Mouse (Mus musculus) neural tube, embryonic 14.5 days (tissue): ENCODE results near the gene Pafah2. TPM values are rescaled to one million over a fixed set of nuclear protein-coding genes. Genes with fewer than 3 reads are reported as not detected.

Experiments
- ATAC-seq: fragments of 200-750 bp; cut with Nextera tagmentation; 2 replicates; pipeline ENCODE4 v1.8.0; 2017; ENCODE audit warnings: low read depth, mild to moderate bottlenecking, moderate TSS enrichment, moderate library complexity
- H3K27ac ChIP-seq: fragments of 300-500 bp; sonication (generic); 2 replicates; pipeline ENCODE4 v1.5.1; 2014; ENCODE audit warnings: low read depth, mild to moderate bottlenecking, control low read depth, low read length, moderate library complexity, mixed read lengths
- H3K27me3 ChIP-seq: fragments of 300-500 bp; sonication (generic); 2 replicates; pipeline ENCODE4 v1.6.1; 2014; ENCODE audit warnings: low read length; ENCODE audit not compliant: control insufficient read depth, insufficient read depth
- H3K36me3 ChIP-seq: fragments of 300-500 bp; sonication (generic); 2 replicates; pipeline ENCODE4 v1.6.1; 2014; ENCODE audit warnings: low read length, mixed read lengths; ENCODE audit not compliant: control insufficient read depth, insufficient read depth
- H3K4me1 ChIP-seq: fragments of 300-500 bp; sonication (generic); 2 replicates; pipeline ENCODE4 v1.6.1; 2014; ENCODE audit warnings: low read length; ENCODE audit not compliant: control insufficient read depth, insufficient read depth
- H3K4me2 ChIP-seq: fragments of 300-500 bp; sonication (generic); 2 replicates; pipeline ENCODE4 v1.6.1; 2014; ENCODE audit warnings: mild to moderate bottlenecking, low read depth, low read length, control low read depth
- H3K4me3 ChIP-seq: fragments of 300-500 bp; sonication (generic); 2 replicates; pipeline ENCODE4 v1.5.1; 2014; ENCODE audit warnings: low read depth, low read length, control low read depth, mixed read lengths
- H3K9ac ChIP-seq: fragments of 300-500 bp; sonication (generic); replicated peaks from 2 replicates; pipeline ENCODE4 v1.6.1; 2014; ENCODE audit warnings: low read depth, mild to moderate bottlenecking, control low read depth, low read length, mixed read lengths
- H3K9me3 ChIP-seq: fragments of 300-500 bp; sonication (generic); 2 replicates; pipeline ENCODE4 v1.6.1; 2016; ENCODE audit warnings: low read length; ENCODE audit not compliant: control insufficient read depth
- WGBS: fragments of 180-500 bp; shearing (Covaris S2); extraction: QIAGEN DNeasy Blood & Tissue Kit; methylation state at CpG from one replicate; pipeline ENCODE4 v1.1.7; 2014; 5-methylcytosine and 5-hydroxymethylcytosine counted together
- polyA plus RNA-seq: library from polyadenylated mRNA; unstranded; fragments of >200 nt; fragmentation: Nextera tagmentation; extraction: Ambion mirVana; gene quantifications from 2 replicates; pipeline ENCODE4 v1.2.1, GENCODE M21; 2014

Pafah2 gene
- polyA plus RNA-seq, 1 experiment from 2014 or later = 7.7 TPM

DNA sequence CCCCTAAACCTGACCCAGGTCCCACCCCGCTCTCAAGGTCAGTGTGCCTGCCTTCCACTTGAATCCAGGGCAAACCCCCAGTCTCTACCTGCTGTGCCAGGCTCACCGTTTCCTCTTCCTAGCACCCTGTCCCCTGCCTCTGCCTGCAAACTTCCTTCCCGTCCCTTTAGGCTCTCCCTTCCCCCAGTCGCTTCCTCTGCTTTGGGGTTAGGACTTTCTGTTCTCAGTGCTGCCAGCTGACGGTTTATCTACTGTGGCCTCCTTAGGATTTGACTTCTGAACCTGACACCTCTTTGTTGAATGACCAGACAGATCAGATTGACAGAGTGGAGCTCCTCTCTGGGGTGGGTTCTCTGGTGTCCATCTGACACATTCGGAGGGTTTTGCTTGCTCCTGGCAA lies 59.2 kb downstream of the Pafah2 start:
- Histone ChIP-seq H3K4me1 (peaks cover 15% of the 10 kb centered on the region), H3K27ac (no peak overlapping the region), H3K27me3 (no peaks in the 10 kb centered on the region; the same call in 1 of the 2 replicates), H3K9me3 (no peaks in the 10 kb centered on the region), H3K9ac (no peak overlapping the region), H3K4me3 (no peak overlapping the region), H3K4me2 (no peak overlapping the region), H3K36me3 (no peaks in the 10 kb centered on the region)
- no peak for ATAC-seq
- 61% methylated on average over 6 of the region's 6 CpGs for WGBS

DNA sequence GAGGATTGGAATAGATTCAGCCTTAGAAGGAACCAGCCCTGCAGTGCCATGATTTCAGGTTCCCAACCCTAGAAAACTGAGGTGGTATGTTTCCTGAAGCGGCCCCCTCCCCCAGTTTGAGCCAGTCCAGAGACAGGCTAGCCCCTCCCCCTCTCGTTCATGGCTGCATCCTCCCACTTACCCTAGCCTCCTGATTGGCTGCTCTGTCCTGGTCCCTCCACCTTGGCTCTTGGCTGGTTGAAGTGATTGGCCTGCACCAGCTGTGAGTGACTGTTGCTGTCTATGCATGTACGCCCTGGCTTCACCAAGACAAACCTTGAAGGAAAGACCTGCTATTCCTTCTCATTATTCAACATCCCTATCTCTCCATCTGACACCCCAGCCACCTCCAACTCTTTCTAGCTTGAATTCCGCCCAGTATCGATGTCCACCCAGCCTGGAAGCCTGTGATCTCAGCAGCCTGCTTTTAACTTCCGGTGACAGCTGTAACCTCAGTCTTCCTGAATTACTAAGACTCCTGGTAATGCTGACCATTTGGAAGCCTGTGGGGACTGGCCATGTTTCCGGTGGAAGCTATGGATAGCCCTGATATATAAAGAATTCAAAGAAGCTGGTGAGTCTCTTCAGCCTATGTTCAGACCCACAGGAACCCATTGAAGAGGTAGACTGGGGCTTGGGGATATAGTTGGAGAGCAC lies 61.2 kb downstream of the Pafah2 start:
- H3K9me3 ChIP-seq = no peaks in the 10 kb centered on the region
- H3K27ac ChIP-seq = no peak overlapping the region
- WGBS = 59% methylated on average over 7 of the region's 7 CpGs
- H3K4me1 ChIP-seq = peaks cover 3% of the 10 kb centered on the region; the same call in 1 of the 2 replicates
- no peaks in the 10 kb centered on the region; the same call in 1 of the 2 replicates for H3K27me3 ChIP-seq
- no peak overlapping the region for H3K4me2 ChIP-seq
- no peak for ATAC-seq
- H3K9ac ChIP-seq = no peak overlapping the region
- H3K36me3 ChIP-seq = no peaks in the 10 kb centered on the region
- no peak overlapping the region for H3K4me3 ChIP-seq

DNA sequence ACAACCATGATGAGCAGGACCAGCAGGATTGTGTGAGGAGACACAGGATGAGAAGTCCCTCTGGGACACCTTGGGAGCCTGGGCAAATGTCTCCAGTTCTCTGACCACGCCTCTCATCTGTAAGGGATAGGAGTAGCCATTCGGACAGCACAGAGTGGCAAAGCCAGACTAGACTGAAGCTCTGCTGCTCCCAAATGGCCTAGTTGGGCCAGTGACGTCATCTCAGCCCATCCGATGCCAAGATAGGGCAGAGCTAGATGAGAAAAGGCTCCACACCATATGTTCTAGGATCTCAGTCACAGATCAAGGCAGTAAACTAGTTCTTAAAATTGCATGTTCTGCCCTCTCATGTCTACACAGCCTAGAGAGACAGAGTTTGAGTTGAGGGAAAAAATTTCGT lies 62.7 kb downstream of the Pafah2 start:
- no peaks in the 10 kb centered on the region for H3K9me3 ChIP-seq
- WGBS = 81% methylated on average over 5 of the region's 5 CpGs
- no peak overlapping the region for H3K4me3 ChIP-seq
- no peak overlapping the region for H3K4me2 ChIP-seq
- H3K27me3 ChIP-seq = no peaks in the 10 kb centered on the region
- no peak overlapping the region for H3K9ac ChIP-seq
- H3K36me3 ChIP-seq = no peaks in the 10 kb centered on the region
- no peak for ATAC-seq
- no peaks in the 10 kb centered on the region for H3K4me1 ChIP-seq
- no peak overlapping the region for H3K27ac ChIP-seq

DNA sequence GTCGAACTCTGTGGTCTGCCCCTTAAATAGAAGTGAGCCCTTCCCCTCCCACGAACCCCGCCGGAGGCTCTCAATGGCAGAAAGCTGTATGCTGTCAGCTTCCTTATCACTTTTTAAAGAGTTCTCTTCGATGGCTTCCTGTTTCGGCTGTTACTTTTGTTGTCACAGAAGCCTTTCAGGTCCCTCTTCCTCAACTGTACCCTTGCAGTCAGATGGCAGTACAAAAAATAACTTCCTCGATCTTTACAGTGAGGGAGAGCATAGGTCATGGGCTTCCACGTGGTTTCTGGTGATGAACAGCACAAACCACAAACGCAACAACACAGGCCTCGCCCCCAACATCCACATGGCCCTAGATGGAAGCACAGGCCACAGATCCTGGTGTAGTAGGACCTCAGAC lies 64.2 kb downstream of the Pafah2 start:
- Histone ChIP-seq H3K4me2 (no peak overlapping the region), H3K4me1 (no peaks in the 10 kb centered on the region), H3K9me3 (no peaks in the 10 kb centered on the region), H3K27ac (no peak overlapping the region), H3K4me3 (no peak overlapping the region), H3K36me3 (no peaks in the 10 kb centered on the region), H3K9ac (no peak overlapping the region), H3K27me3 (no peaks in the 10 kb centered on the region)
- no peak for ATAC-seq
- WGBS = 86% methylated on average over 10 of the region's 10 CpGs

DNA sequence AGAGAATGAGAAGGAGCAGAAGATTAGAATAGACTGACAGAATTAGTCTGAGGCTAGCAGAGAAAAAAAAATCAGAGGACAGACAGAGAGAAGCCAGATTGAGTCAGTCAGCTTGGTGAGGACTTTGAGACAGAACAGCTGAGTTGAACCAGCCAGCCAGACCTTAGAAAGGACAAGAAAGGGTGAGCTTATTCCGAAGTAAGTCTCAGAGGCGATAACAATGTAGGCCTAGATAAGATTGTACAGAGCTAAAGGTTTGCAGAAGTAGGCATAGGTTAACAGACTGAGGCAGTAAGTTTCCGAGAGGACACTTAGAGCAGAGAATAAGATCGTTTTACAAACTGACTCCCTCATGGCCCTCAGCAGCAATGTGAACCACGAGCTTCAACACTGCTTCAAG lies 65.1 kb downstream of the Pafah2 start:
- H3K9me3 ChIP-seq = no peaks in the 10 kb centered on the region
- no peak overlapping the region for H3K4me2 ChIP-seq
- H3K27ac ChIP-seq = no peak overlapping the region
- 81% methylated on average over 5 of the region's 5 CpGs for WGBS
- peaks cover 7% of the 10 kb centered on the region; the same call in 1 of the 2 replicates for H3K4me1 ChIP-seq
- no peak for ATAC-seq
- no peak overlapping the region for H3K4me3 ChIP-seq
- no peaks in the 10 kb centered on the region for H3K36me3 ChIP-seq
- H3K27me3 ChIP-seq = no peaks in the 10 kb centered on the region
- H3K9ac ChIP-seq = no peak overlapping the region

DNA sequence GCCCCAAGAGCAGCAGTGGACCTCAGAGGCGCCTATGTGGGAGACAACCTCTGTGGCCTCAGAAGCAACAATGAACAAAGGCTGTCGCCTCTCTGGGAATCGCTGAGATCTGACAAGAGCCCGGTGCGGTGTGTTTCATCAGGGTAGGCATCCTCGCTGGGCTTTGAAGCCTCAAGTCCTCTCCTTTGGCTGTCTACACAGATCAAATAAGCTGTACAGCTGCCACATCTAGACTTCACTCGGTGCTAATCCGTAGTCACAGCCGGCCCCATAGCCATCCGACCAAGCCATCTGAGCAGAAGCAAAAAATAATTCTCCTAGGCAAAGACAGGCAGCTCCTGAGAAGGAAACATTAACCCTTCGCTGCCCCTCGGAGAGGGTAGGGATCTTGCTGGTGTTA lies 69.7 kb downstream of the Pafah2 start:
- H3K27ac ChIP-seq = peak overlapping the region; percentile 68
- ATAC-seq = no peak
- no peak overlapping the region for H3K9ac ChIP-seq
- no peaks in the 10 kb centered on the region for H3K27me3 ChIP-seq
- peak overlapping the region; percentile 15; the same call in 1 of the 2 replicates for H3K4me2 ChIP-seq
- no peak overlapping the region for H3K4me3 ChIP-seq
- 38% methylated on average over 12 of the region's 12 CpGs for WGBS
- no peaks in the 10 kb centered on the region for H3K9me3 ChIP-seq
- peaks cover 17% of the 10 kb centered on the region; the same call in 1 of the 2 replicates for H3K4me1 ChIP-seq
- H3K36me3 ChIP-seq = peaks cover under 1% of the 10 kb centered on the region; the same call in 1 of the 2 replicates

DNA sequence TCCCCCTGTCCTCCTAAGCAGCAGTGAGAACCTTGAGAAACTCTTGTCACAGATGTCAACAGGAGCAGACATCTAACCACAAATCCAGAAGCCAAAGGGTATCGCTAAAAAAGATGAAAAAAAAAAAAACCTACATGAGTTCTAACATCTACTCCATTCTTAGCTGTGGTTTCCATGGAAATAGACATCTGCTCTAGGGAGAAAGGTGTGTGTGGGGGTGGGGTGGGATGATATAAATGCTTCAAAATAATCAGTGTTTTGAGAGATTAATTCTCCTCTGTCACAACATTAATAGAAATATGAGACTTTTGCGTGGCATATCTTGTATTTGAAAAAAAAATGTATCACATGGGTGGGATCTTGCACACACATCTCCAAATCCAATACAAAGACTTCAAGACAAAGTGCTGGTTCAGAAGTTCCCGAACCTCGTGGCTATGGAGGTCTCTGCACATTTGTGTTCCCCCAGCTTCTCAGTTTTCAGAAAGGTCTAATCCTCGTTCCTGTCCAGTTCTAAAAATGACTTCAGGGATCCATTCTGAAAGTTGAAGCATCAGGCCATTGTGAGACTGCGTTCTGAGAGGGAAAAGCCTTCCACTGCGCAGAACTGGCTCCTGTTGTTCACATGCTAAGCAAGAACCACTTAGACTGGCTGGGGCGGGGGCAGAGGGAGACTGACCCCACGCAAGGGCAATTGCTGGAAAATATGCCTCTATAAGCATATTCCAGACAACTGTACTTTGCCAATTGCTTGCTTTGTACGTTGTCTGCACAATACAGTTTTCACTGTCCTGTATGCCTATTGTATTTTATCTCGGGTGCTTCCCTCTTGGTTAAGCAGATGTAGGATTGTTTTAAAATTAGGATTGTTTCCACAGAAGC lies 70.5 kb downstream of the Pafah2 start:
- Histone ChIP-seq H3K9ac (peak overlapping the region; percentile 94), H3K9me3 (no peaks in the 10 kb centered on the region), H3K36me3 (peaks cover 7% of the 10 kb centered on the region; the same call in 1 of the 2 replicates), H3K4me2 (peak overlapping the region; percentile 92), H3K4me1 (peaks cover 21% of the 10 kb centered on the region; the same call in 1 of the 2 replicates), H3K27me3 (no peaks in the 10 kb centered on the region), H3K27ac (peak overlapping the region; percentile 97), H3K4me3 (peak overlapping the region; percentile 73)
- no peak for ATAC-seq
- 48% methylated on average over 11 of the region's 11 CpGs for WGBS

DNA sequence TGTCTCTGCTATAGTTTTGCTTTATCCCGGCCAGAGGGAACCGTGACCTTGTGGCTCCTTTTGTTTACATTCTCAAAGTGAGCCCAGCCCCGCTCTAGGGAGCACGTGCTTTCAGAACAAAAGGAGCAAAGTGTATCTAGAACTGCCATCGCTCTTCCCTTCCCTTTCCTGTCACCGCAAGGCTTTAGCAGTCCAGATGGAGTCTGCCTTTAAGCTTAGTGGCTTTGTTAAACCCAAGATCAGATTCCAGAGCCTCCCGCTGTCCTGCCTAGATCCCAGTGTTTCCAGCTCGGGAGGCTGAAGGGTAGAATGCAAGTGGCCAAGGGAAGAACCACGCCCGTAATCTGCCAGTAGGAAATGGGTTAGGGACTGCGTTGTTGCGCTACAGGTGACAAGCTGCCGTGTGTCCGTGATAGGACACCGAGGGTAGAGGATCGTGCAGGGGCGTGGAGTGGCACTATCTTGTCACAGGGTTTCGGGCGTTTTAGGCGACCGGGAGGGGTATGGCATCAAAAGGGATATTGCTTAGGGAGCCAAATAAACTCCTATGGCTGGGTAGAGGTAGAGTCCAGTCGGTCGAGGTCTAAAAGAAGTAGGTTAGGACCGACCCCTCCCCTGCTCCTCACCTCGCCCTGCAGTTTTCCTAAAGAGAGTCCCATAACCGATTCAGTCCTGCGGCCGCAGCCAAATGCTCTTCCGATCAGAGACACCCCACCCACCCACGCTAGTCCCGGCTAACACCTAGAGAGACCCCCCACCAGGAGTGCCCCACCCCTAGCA lies 71.5 kb downstream of the Pafah2 start:
- Histone ChIP-seq H3K27ac (peak overlapping the region; percentile 97), H3K9me3 (no peaks in the 10 kb centered on the region)
- ATAC-seq = peak; percentile 44

More for the DNA sequence above, 71.5 kb downstream of the Pafah2 start:
- H3K27me3 ChIP-seq = no peaks in the 10 kb centered on the region
- WGBS = under 1% methylated on average over 31 of the region's 31 CpGs
- H3K4me1 ChIP-seq = peaks cover 30% of the 10 kb centered on the region
- peaks cover 16% of the 10 kb centered on the region; the same call in 1 of the 2 replicates for H3K36me3 ChIP-seq
- H3K9ac ChIP-seq = peak overlapping the region; percentile 94
- H3K4me2 ChIP-seq = peak overlapping the region; percentile 92
- peak overlapping the region; percentile 73 for H3K4me3 ChIP-seq
